Mouse (Mus musculus) lung, adult 2 months (tissue): ENCODE results near the gene Rex1bd.

Source experiments
- CTCF ChIP-seq: fragments of 200-500 bp; IDR thresholded peaks from 2 replicates; pipeline ENCODE4 v1.5.1; 2011; ENCODE audit warnings: mild to moderate bottlenecking, low read length, control low read depth; ENCODE audit not compliant: insufficient read depth
- POLR2A ChIP-seq: fragments of 200-500 bp; IDR thresholded peaks from 2 replicates; pipeline ENCODE4 v1.6.1; 2011; ENCODE audit warnings: low read depth, mild to moderate bottlenecking, control low read depth, low read length, borderline replicate concordance; ENCODE audit errors: extremely low read depth

DNA sequence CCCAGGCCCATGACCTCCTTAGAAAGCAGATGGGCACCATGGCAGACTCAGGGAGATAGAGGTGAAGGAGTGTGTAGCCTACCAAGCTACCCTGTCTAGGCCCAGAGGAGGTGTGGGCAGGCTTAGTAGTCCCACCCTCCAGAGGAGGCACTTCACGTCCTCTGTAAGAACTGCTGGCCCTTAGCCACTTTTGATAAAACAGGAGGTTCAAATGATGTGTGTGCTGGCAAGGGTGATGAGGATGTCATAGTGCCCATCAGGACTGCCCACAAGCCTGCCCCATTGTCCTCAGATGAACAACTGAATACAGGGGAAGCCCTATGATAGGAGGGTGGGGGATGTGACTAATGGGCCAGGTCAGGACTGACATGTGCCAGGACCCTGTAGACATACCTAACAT, 46.3 kb upstream of the Rex1bd start:
- no peak for TF ChIP-seq POLR2A
- no peak for TF ChIP-seq CTCF
